Mouse (Mus musculus) intestine, embryonic 15.5 days (tissue): Measurements from ENCODE around the gene Osbpl6. TPM values are rescaled to one million over a fixed set of nuclear protein-coding genes. Genes with fewer than 3 reads are reported as not detected.

ENCODE experiments used
- ATAC-seq: fragments of 200-750 bp; cut with Nextera tagmentation; 2 replicates; pipeline ENCODE4 v1.8.0; 2017; ENCODE audit warnings: moderate TSS enrichment, moderate library complexity
- H3K27ac ChIP-seq: fragments of 300-500 bp; sonication (generic); 2 replicates; pipeline ENCODE4 v1.5.1; 2015; ENCODE audit warnings: mild to moderate bottlenecking, inconsistent platforms
- H3K27me3 ChIP-seq: fragments of 300-500 bp; sonication (generic); replicated peaks from 2 replicates; pipeline ENCODE4 v1.6.1; 2015; ENCODE audit warnings: inconsistent platforms
- H3K36me3 ChIP-seq: fragments of 300-500 bp; sonication (generic); 2 replicates; pipeline ENCODE4 v1.6.1; 2015; ENCODE audit warnings: inconsistent platforms
- H3K4me1 ChIP-seq: fragments of 300-500 bp; sonication (generic); replicated peaks from 2 replicates; pipeline ENCODE4 v1.6.1; 2015; ENCODE audit warnings: inconsistent platforms
- H3K4me2 ChIP-seq: fragments of 300-500 bp; sonication (generic); replicated peaks from 2 replicates; pipeline ENCODE4 v1.6.1; 2015; ENCODE audit warnings: mild to moderate bottlenecking, inconsistent platforms
- H3K4me3 ChIP-seq: fragments of 300-500 bp; sonication (generic); replicated peaks from 2 replicates; pipeline ENCODE4 v1.5.1; 2015; ENCODE audit warnings: inconsistent platforms
- H3K9ac ChIP-seq: fragments of 300-500 bp; sonication (generic); 2 replicates; pipeline ENCODE4 v1.6.1; 2015; ENCODE audit warnings: inconsistent platforms
- H3K9me3 ChIP-seq: fragments of 300-500 bp; sonication (generic); 2 replicates; pipeline ENCODE4 v1.6.1; 2016; ENCODE audit warnings: inconsistent platforms
- WGBS: fragments of 180-500 bp; shearing (Covaris S2); methylation state at CpG from one replicate; pipeline ENCODE4 v1.1.7; 2015; 5-methylcytosine and 5-hydroxymethylcytosine counted together
- polyA plus RNA-seq: library from polyadenylated mRNA; unstranded; fragments of >200 nt; fragmentation: Nextera tagmentation; extraction: Ambion mirVana; gene quantifications from 2 replicates; pipeline ENCODE4 v1.2.1, GENCODE M21; 2015

Osbpl6 gene
- polyA plus RNA-seq, 1 experiment from 2014 or later, result 11.2 TPM

- Histone ChIP-seq H3K4me1 (no peaks in the 10 kb centered on the region), H3K27ac (no peak overlapping the region), H3K27me3 (no peaks in the 10 kb centered on the region), H3K4me3 (no peak overlapping the region), H3K9me3 (no peaks in the 10 kb centered on the region), H3K4me2 (no peak overlapping the region), H3K36me3 (no peaks in the 10 kb centered on the region), H3K9ac (no peak overlapping the region)
- 67% methylated on average over 3 of the region's 3 CpGs for WGBS
- ATAC-seq, result no peak
Observed at GRCm38 (mm10) chr2:76513296-76513695, 107.0 kb downstream of the Osbpl6 start.

GRCm38 (mm10) chr2:76517471-76517870 is 111.2 kb downstream of the Osbpl6 start:
- H3K36me3 ChIP-seq, result no peaks in the 10 kb centered on the region
- H3K4me1 ChIP-seq, result no peaks in the 10 kb centered on the region
- H3K27ac ChIP-seq, result no peak overlapping the region
- 81% methylated on average over 14 of the region's 14 CpGs for WGBS
- ATAC-seq, result no peak
- no peak overlapping the region for H3K4me3 ChIP-seq
- no peak overlapping the region for H3K4me2 ChIP-seq
- H3K9ac ChIP-seq, result no peak overlapping the region
- H3K27me3 ChIP-seq, result no peaks in the 10 kb centered on the region
- H3K9me3 ChIP-seq, result no peaks in the 10 kb centered on the region

GRCm38 (mm10) chr2:76518407-76519063 is 112.2 kb downstream of the Osbpl6 start:
- Histone ChIP-seq H3K27me3 (no peaks in the 10 kb centered on the region), H3K4me1 (no peaks in the 10 kb centered on the region), H3K9me3 (no peaks in the 10 kb centered on the region), H3K36me3 (no peaks in the 10 kb centered on the region), H3K27ac (no peak overlapping the region), H3K4me2 (no peak overlapping the region), H3K9ac (no peak overlapping the region), H3K4me3 (no peak overlapping the region)
- no peak for ATAC-seq
- WGBS, result 91% methylated on average over 5 of the region's 5 CpGs

- WGBS, result 73% methylated on average over 6 of the region's 6 CpGs
- H3K9me3 ChIP-seq, result no peaks in the 10 kb centered on the region
- H3K27ac ChIP-seq, result no peak overlapping the region
- H3K4me1 ChIP-seq, result no peaks in the 10 kb centered on the region
- no peak for ATAC-seq
- no peaks in the 10 kb centered on the region for H3K27me3 ChIP-seq
- no peaks in the 10 kb centered on the region for H3K36me3 ChIP-seq
- H3K4me2 ChIP-seq, result no peak overlapping the region
- H3K9ac ChIP-seq, result no peak overlapping the region
- no peak overlapping the region for H3K4me3 ChIP-seq
Observed at GRCm38 (mm10) chr2:76521585-76521984, 115.3 kb downstream of the Osbpl6 start.

GRCm38 (mm10) chr2:76524451-76524850 is 118.1 kb downstream of the Osbpl6 start:
- Histone ChIP-seq H3K9me3 (no peaks in the 10 kb centered on the region), H3K4me1 (no peaks in the 10 kb centered on the region), H3K27ac (no peak overlapping the region), H3K27me3 (no peaks in the 10 kb centered on the region), H3K4me3 (no peak overlapping the region), H3K9ac (no peak overlapping the region), H3K36me3 (no peaks in the 10 kb centered on the region), H3K4me2 (no peak overlapping the region)
- no peak for ATAC-seq
- WGBS, result 80% methylated on average over 5 of the region's 5 CpGs

- no peaks in the 10 kb centered on the region for H3K9me3 ChIP-seq
- H3K36me3 ChIP-seq, result no peaks in the 10 kb centered on the region
- no peaks in the 10 kb centered on the region for H3K4me1 ChIP-seq
- no peak overlapping the region for H3K4me3 ChIP-seq
- WGBS, result 62% methylated on average over 3 of the region's 3 CpGs
- no peaks in the 10 kb centered on the region for H3K27me3 ChIP-seq
- H3K27ac ChIP-seq, result no peak overlapping the region
- no peak overlapping the region for H3K9ac ChIP-seq
- H3K4me2 ChIP-seq, result no peak overlapping the region
- peak; percentile 66; the same call in 1 of the 2 replicates for ATAC-seq
Observed at GRCm38 (mm10) chr2:76525645-76526044, 119.3 kb downstream of the Osbpl6 start.

GRCm38 (mm10) chr2:76532490-76533126 is 126.3 kb downstream of the Osbpl6 start:
- Histone ChIP-seq H3K4me2 (no peak overlapping the region), H3K4me1 (no peaks in the 10 kb centered on the region), H3K27me3 (no peaks in the 10 kb centered on the region), H3K9me3 (no peaks in the 10 kb centered on the region), H3K9ac (no peak overlapping the region), H3K4me3 (no peak overlapping the region), H3K27ac (no peak overlapping the region), H3K36me3 (no peaks in the 10 kb centered on the region)
- WGBS, result 71% methylated on average over 14 of the region's 14 CpGs
- no peak for ATAC-seq

GRCm38 (mm10) chr2:76534932-76535331 is 128.6 kb downstream of the Osbpl6 start:
- Histone ChIP-seq H3K9me3 (no peaks in the 10 kb centered on the region), H3K4me2 (no peak overlapping the region), H3K36me3 (no peaks in the 10 kb centered on the region), H3K4me3 (no peak overlapping the region), H3K27me3 (no peaks in the 10 kb centered on the region), H3K4me1 (no peaks in the 10 kb centered on the region), H3K27ac (no peak overlapping the region), H3K9ac (no peak overlapping the region)
- ATAC-seq, result no peak
- WGBS, result 77% methylated on average over 7 of the region's 7 CpGs

GRCm38 (mm10) chr2:76541900-76542299 is 135.6 kb downstream of the Osbpl6 start:
- H3K27me3 ChIP-seq, result no peaks in the 10 kb centered on the region
- H3K4me1 ChIP-seq, result no peaks in the 10 kb centered on the region
- H3K4me3 ChIP-seq, result no peak overlapping the region
- no peak for ATAC-seq
- no peak overlapping the region for H3K4me2 ChIP-seq
- H3K9ac ChIP-seq, result no peak overlapping the region
- 93% methylated on average over 9 of the region's 9 CpGs for WGBS
- no peaks in the 10 kb centered on the region for H3K36me3 ChIP-seq
- H3K27ac ChIP-seq, result no peak overlapping the region
- H3K9me3 ChIP-seq, result no peaks in the 10 kb centered on the region

GRCm38 (mm10) chr2:76542921-76543320 is 136.6 kb downstream of the Osbpl6 start:
- Histone ChIP-seq H3K9ac (no peak overlapping the region), H3K9me3 (no peaks in the 10 kb centered on the region), H3K36me3 (no peaks in the 10 kb centered on the region), H3K27ac (no peak overlapping the region), H3K4me3 (no peak overlapping the region), H3K4me2 (no peak overlapping the region), H3K4me1 (no peaks in the 10 kb centered on the region), H3K27me3 (no peaks in the 10 kb centered on the region)
- peak; percentile 55; the same call in 1 of the 2 replicates for ATAC-seq
- 49% methylated on average over 5 of the region's 5 CpGs for WGBS

GRCm38 (mm10) chr2:76545539-76545938 is 139.2 kb downstream of the Osbpl6 start:
- H3K27me3 ChIP-seq, result no peaks in the 10 kb centered on the region
- ATAC-seq, result no peak
- H3K9ac ChIP-seq, result no peak overlapping the region
- H3K9me3 ChIP-seq, result no peaks in the 10 kb centered on the region
- no peak overlapping the region for H3K4me3 ChIP-seq
- WGBS, result 34% methylated on average over 8 of the region's 8 CpGs
- no peaks in the 10 kb centered on the region for H3K36me3 ChIP-seq
- H3K27ac ChIP-seq, result no peak overlapping the region
- H3K4me1 ChIP-seq, result no peaks in the 10 kb centered on the region
- no peak overlapping the region for H3K4me2 ChIP-seq

GRCm38 (mm10) chr2:76548171-76548570 is 141.9 kb downstream of the Osbpl6 start:
- H3K27me3 ChIP-seq, result no peaks in the 10 kb centered on the region
- H3K9me3 ChIP-seq, result no peaks in the 10 kb centered on the region
- H3K9ac ChIP-seq, result no peak overlapping the region
- H3K27ac ChIP-seq, result no peak overlapping the region
- no peak for ATAC-seq
- H3K4me2 ChIP-seq, result no peak overlapping the region
- H3K4me1 ChIP-seq, result no peaks in the 10 kb centered on the region
- H3K4me3 ChIP-seq, result no peak overlapping the region
- WGBS, result 78% methylated on average over 10 of the region's 10 CpGs
- H3K36me3 ChIP-seq, result no peaks in the 10 kb centered on the region

GRCm38 (mm10) chr2:76548836-76549235 is 142.5 kb downstream of the Osbpl6 start:
- Histone ChIP-seq H3K9me3 (no peaks in the 10 kb centered on the region), H3K4me3 (no peak overlapping the region), H3K27me3 (no peaks in the 10 kb centered on the region), H3K4me2 (no peak overlapping the region), H3K4me1 (no peaks in the 10 kb centered on the region), H3K9ac (no peak overlapping the region), H3K36me3 (no peaks in the 10 kb centered on the region), H3K27ac (no peak overlapping the region)
- 88% methylated on average over 7 of the region's 7 CpGs for WGBS
- no peak for ATAC-seq
